Mouse (Mus musculus) testis, adult 2 months (tissue): ENCODE data around the gene Sash1.

Experiments
- CTCF ChIP-seq: fragments of 200-500 bp; IDR thresholded peaks from 2 replicates; pipeline ENCODE4 v1.5.1; 2012; ENCODE audit warnings: low read depth, mild to moderate bottlenecking, inconsistent platforms, low read length, moderate library complexity; ENCODE audit not compliant: control insufficient read depth, insufficient read depth, insufficient replicate concordance
- POLR2A ChIP-seq: fragments of 200-500 bp; IDR thresholded peaks from 2 replicates; pipeline ENCODE4 v1.6.1; 2012; ENCODE audit warnings: low read depth, mild to moderate bottlenecking, inconsistent platforms, low read length, moderate library complexity; ENCODE audit not compliant: control insufficient read depth

- TF ChIP-seq POLR2A = no peak
- TF ChIP-seq CTCF = no peak
These were observed 139.7 kb downstream of the Sash1 start for GRCm38 (mm10) chr10:8746082-8746696.
